Mouse (Mus musculus): Measurements from ENCODE around the gene Ing2. TPM values are rescaled to one million over a fixed set of nuclear protein-coding genes. Genes with fewer than 3 reads are reported as not detected.

Gene Ing2
- polyA plus RNA-seq, 1 experiment from 2014 or later = 12.6 TPM

GRCm38 (mm10) chr8:47691831-47692230 lies 16.5 kb upstream of the Ing2 start:
- no peak for ATAC-seq
- Histone ChIP-seq H3K36me3 (ENCODE audit: control insufficient read depth, insufficient read depth) (no peaks in the 10 kb centered on the region), H3K9ac (ENCODE audit: low read depth, low read length) (no peak overlapping the region), H3K9me3 (ENCODE audit: control insufficient read depth) (no peaks in the 10 kb centered on the region), H3K4me3 (ENCODE audit: low read depth, low read length) (no peak overlapping the region), H3K27me3 (replicated peaks; ENCODE audit: control insufficient read depth, insufficient read depth, low read length) (no peaks in the 10 kb centered on the region), H3K27ac (ENCODE audit: low read depth, low read length) (no peak overlapping the region), H3K4me1 (replicated peaks; ENCODE audit: control insufficient read depth, insufficient read depth, low read length) (no peaks in the 10 kb centered on the region), H3K4me2 (replicated peaks; ENCODE audit: low read depth) (no peak overlapping the region)
- TF ChIP-seq CTCF (IDR thresholded peaks at IDR 0.05; ENCODE audit: low read depth) = no peak
- 83% methylated on average over 10 of the region's 10 CpGs for WGBS

GRCm38 (mm10) chr8:47691303-47691702 lies 15.9 kb upstream of the Ing2 start:
- Histone ChIP-seq H3K4me3 (ENCODE audit: low read depth, low read length) (no peak overlapping the region), H3K36me3 (ENCODE audit: control insufficient read depth, insufficient read depth) (no peaks in the 10 kb centered on the region), H3K9ac (ENCODE audit: low read depth, low read length) (no peak overlapping the region), H3K27me3 (replicated peaks; ENCODE audit: control insufficient read depth, insufficient read depth, low read length) (no peaks in the 10 kb centered on the region), H3K27ac (ENCODE audit: low read depth, low read length) (no peak overlapping the region), H3K4me2 (replicated peaks; ENCODE audit: low read depth) (peak overlapping the region; percentile 60), H3K4me1 (replicated peaks; ENCODE audit: control insufficient read depth, insufficient read depth, low read length) (no peaks in the 10 kb centered on the region), H3K9me3 (ENCODE audit: control insufficient read depth) (no peaks in the 10 kb centered on the region)
- no peak for TF ChIP-seq CTCF (IDR thresholded peaks at IDR 0.05; ENCODE audit: low read depth)
- ATAC-seq = no peak
- WGBS = 67% methylated on average over 7 of the region's 7 CpGs

- H3K9me3 ChIP-seq (ENCODE audit: control insufficient read depth) = no peaks in the 10 kb centered on the region
- no peak for ATAC-seq
- H3K36me3 ChIP-seq (ENCODE audit: control insufficient read depth, insufficient read depth) = no peaks in the 10 kb centered on the region
- H3K4me2 ChIP-seq (replicated peaks; ENCODE audit: low read depth) = peak overlapping the region; percentile 60
- no peaks in the 10 kb centered on the region for H3K27me3 ChIP-seq (replicated peaks; ENCODE audit: control insufficient read depth, insufficient read depth, low read length)
- H3K4me1 ChIP-seq (replicated peaks; ENCODE audit: control insufficient read depth, insufficient read depth, low read length) = no peaks in the 10 kb centered on the region
- H3K27ac ChIP-seq (ENCODE audit: low read depth, low read length) = no peak overlapping the region
- TF ChIP-seq CTCF (IDR thresholded peaks at IDR 0.05; ENCODE audit: low read depth) = no peak
- H3K4me3 ChIP-seq (ENCODE audit: low read depth, low read length) = peak overlapping the region; percentile 14; the same call in 1 of the 2 replicates
- 18% methylated on average over 16 of the region's 16 CpGs for WGBS
- H3K9ac ChIP-seq (ENCODE audit: low read depth, low read length) = no peak overlapping the region
Measured at GRCm38 (mm10) chr8:47690674-47691078, 15.3 kb upstream of the Ing2 start.

GRCm38 (mm10) chr8:47689704-47690326 lies 14.5 kb upstream of the Ing2 start:
- Histone ChIP-seq H3K27me3 (replicated peaks; ENCODE audit: control insufficient read depth, insufficient read depth, low read length) (no peaks in the 10 kb centered on the region), H3K27ac (ENCODE audit: low read depth, low read length) (no peak overlapping the region), H3K4me2 (replicated peaks; ENCODE audit: low read depth) (no peak overlapping the region), H3K36me3 (ENCODE audit: control insufficient read depth, insufficient read depth) (no peaks in the 10 kb centered on the region), H3K4me3 (ENCODE audit: low read depth, low read length) (no peak overlapping the region), H3K9ac (ENCODE audit: low read depth, low read length) (no peak overlapping the region), H3K4me1 (replicated peaks; ENCODE audit: control insufficient read depth, insufficient read depth, low read length) (no peaks in the 10 kb centered on the region), H3K9me3 (ENCODE audit: control insufficient read depth) (no peaks in the 10 kb centered on the region)
- peak; percentile 59 for TF ChIP-seq CTCF (IDR thresholded peaks at IDR 0.05; ENCODE audit: low read depth)
- 66% methylated on average over 12 of the region's 12 CpGs for WGBS
- ATAC-seq = no peak

GRCm38 (mm10) chr8:47684441-47684840 lies 9.1 kb upstream of the Ing2 start:
- no peaks in the 10 kb centered on the region for H3K4me1 ChIP-seq (replicated peaks; ENCODE audit: control insufficient read depth, insufficient read depth, low read length)
- H3K9ac ChIP-seq (ENCODE audit: low read depth, low read length) = no peak overlapping the region
- no peaks in the 10 kb centered on the region for H3K9me3 ChIP-seq (ENCODE audit: control insufficient read depth)
- no peaks in the 10 kb centered on the region for H3K27me3 ChIP-seq (replicated peaks; ENCODE audit: control insufficient read depth, insufficient read depth, low read length)
- H3K4me3 ChIP-seq (ENCODE audit: low read depth, low read length) = no peak overlapping the region
- no peak overlapping the region for H3K27ac ChIP-seq (ENCODE audit: low read depth, low read length)
- no peak for ATAC-seq
- no peaks in the 10 kb centered on the region for H3K36me3 ChIP-seq (ENCODE audit: control insufficient read depth, insufficient read depth)
- WGBS = 74% methylated on average over 5 of the region's 5 CpGs
- H3K4me2 ChIP-seq (replicated peaks; ENCODE audit: low read depth) = no peak overlapping the region
- TF ChIP-seq CTCF (IDR thresholded peaks at IDR 0.05; ENCODE audit: low read depth) = no peak

- Histone ChIP-seq H3K4me3 (ENCODE audit: low read depth, low read length) (no peak overlapping the region), H3K9ac (ENCODE audit: low read depth, low read length) (no peak overlapping the region), H3K4me2 (replicated peaks; ENCODE audit: low read depth) (no peak overlapping the region), H3K27me3 (replicated peaks; ENCODE audit: control insufficient read depth, insufficient read depth, low read length) (no peaks in the 10 kb centered on the region), H3K9me3 (ENCODE audit: control insufficient read depth) (no peaks in the 10 kb centered on the region), H3K27ac (ENCODE audit: low read depth, low read length) (no peak overlapping the region), H3K4me1 (replicated peaks; ENCODE audit: control insufficient read depth, insufficient read depth, low read length) (no peaks in the 10 kb centered on the region), H3K36me3 (ENCODE audit: control insufficient read depth, insufficient read depth) (no peaks in the 10 kb centered on the region)
- ATAC-seq = no peak
- 80% methylated on average over 9 of the region's 9 CpGs for WGBS
- TF ChIP-seq CTCF (IDR thresholded peaks at IDR 0.05; ENCODE audit: low read depth) = no peak
Measured at GRCm38 (mm10) chr8:47683994-47684393, 8.6 kb upstream of the Ing2 start.
